30 mouse cellular contexts compared by ENCODE assay signal in genomic region chr13:102886788-102887187, GRCm38 (mm10).
DNase-seq lines count a peak whose midpoint lies in the region; ATAC-seq and TF ChIP-seq lines count a peak whose summit lies in the region.
"Had no signal": no experiment of that assay in that cellular context is flagged by ENCODE, and none has a peak within 500 bp of the region (broad histone marks: within the 10 kb centered on the region; RNA-seq: fewer than 3 reads in every experiment).

No protein-coding gene starts in this region.

- TF ChIP-seq CTCF in hindbrain, postnatal 0 days (IDR thresholded peaks at IDR 0.05; ENCODE audit: low read depth): no peak

- no peak overlapping the region for H3K27ac ChIP-seq in forebrain, embryonic 14.5 days (ENCODE audit: low read depth, low read length)
- no peak overlapping the region for H3K27ac ChIP-seq in forebrain, embryonic 12.5 days
- H3K27ac ChIP-seq in heart, embryonic 11.5 days (ENCODE audit: low read depth, low read length): no peak overlapping the region
- H3K27ac ChIP-seq in forebrain, embryonic 16.5 days (ENCODE audit: low read length): no peak overlapping the region
- H3K27ac ChIP-seq in hindbrain, postnatal 0 days: no peak overlapping the region
- H3K27ac ChIP-seq: embryonic facial prominence, embryonic 10.5 days; embryonic facial prominence, embryonic 13.5 days; heart, embryonic 15.5 days; hindbrain, embryonic 10.5 days; hindbrain, embryonic 13.5 days had no signal

- peak; percentile 43 for DNase-seq in forebrain, embryonic 14.5 days (ENCODE audit: low spot score)
- peak; percentile 49 for DNase-seq in heart, adult 11 months
- DNase-seq in hindbrain, postnatal 0 days (ENCODE audit: low spot score): no peak
- DNase-seq: adrenal gland, adult 2 months; adrenal gland, postnatal 14 days; cerebellum, adult 11 months; cerebellum, adult 2 months; cerebellum, postnatal 10 days; cerebellum, postnatal 36 days; embryo, embryonic 11 days; gastrocnemius, postnatal 36 days; heart, postnatal 10 days; heart, postnatal 36 days; kidney, adult 18-20 months; kidney, adult 9 months had no signal

- no peaks in the 10 kb centered on the region for H3K27me3 ChIP-seq in forebrain, embryonic 14.5 days (replicated peaks; ENCODE audit: control insufficient read depth, insufficient read depth, low read length)
- H3K27me3 ChIP-seq in forebrain, embryonic 12.5 days: no peaks in the 10 kb centered on the region
- no peaks in the 10 kb centered on the region for H3K27me3 ChIP-seq in heart, embryonic 11.5 days (ENCODE audit: control insufficient read depth, insufficient read depth, low read length)
- H3K27me3 ChIP-seq in forebrain, embryonic 16.5 days (replicated peaks; ENCODE audit: control insufficient read depth, insufficient read depth, low read length): no peaks in the 10 kb centered on the region
- no peaks in the 10 kb centered on the region for H3K27me3 ChIP-seq in hindbrain, postnatal 0 days (ENCODE audit: insufficient read depth, low read length)
- H3K27me3 ChIP-seq: CH12.LX; embryonic facial prominence, embryonic 13.5 days; heart, embryonic 12.5 days; heart, embryonic 15.5 days; hindbrain, embryonic 13.5 days had no signal

- H3K4me2 ChIP-seq in forebrain, embryonic 14.5 days (ENCODE audit: low read length): no peak overlapping the region
- no peak overlapping the region for H3K4me2 ChIP-seq in forebrain, embryonic 12.5 days
- H3K4me2 ChIP-seq in heart, embryonic 11.5 days: no peak overlapping the region
- H3K4me2 ChIP-seq in forebrain, embryonic 16.5 days (ENCODE audit: low read length): no peak overlapping the region
- no peak overlapping the region for H3K4me2 ChIP-seq in hindbrain, postnatal 0 days (ENCODE audit: low read depth, low read length)
- H3K4me2 ChIP-seq: embryonic facial prominence, embryonic 13.5 days; heart, embryonic 12.5 days; heart, embryonic 15.5 days; hindbrain, embryonic 13.5 days had no signal

- H3K36me3 ChIP-seq in forebrain, embryonic 14.5 days (ENCODE audit: control insufficient read depth, insufficient read depth, low read length): no peaks in the 10 kb centered on the region
- H3K36me3 ChIP-seq in forebrain, embryonic 12.5 days (replicated peaks): no peaks in the 10 kb centered on the region
- H3K36me3 ChIP-seq in heart, embryonic 11.5 days (ENCODE audit: control insufficient read depth, insufficient read depth, low read length): no peaks in the 10 kb centered on the region
- no peaks in the 10 kb centered on the region for H3K36me3 ChIP-seq in forebrain, embryonic 16.5 days (ENCODE audit: control insufficient read depth, insufficient read depth)
- H3K36me3 ChIP-seq in hindbrain, postnatal 0 days (ENCODE audit: insufficient read depth, low read length): no peaks in the 10 kb centered on the region
- H3K36me3 ChIP-seq: embryonic facial prominence, embryonic 10.5 days; embryonic facial prominence, embryonic 13.5 days; G1E; heart, embryonic 12.5 days; heart, embryonic 15.5 days; hindbrain, embryonic 10.5 days; hindbrain, embryonic 13.5 days had no signal

- no peaks in the 10 kb centered on the region for H3K9me3 ChIP-seq in forebrain, embryonic 14.5 days (replicated peaks; ENCODE audit: control insufficient read depth, low read length)
- H3K9me3 ChIP-seq in forebrain, embryonic 12.5 days: no peaks in the 10 kb centered on the region
- no peaks in the 10 kb centered on the region for H3K9me3 ChIP-seq in heart, embryonic 11.5 days (replicated peaks; ENCODE audit: control insufficient read depth, low read length)
- no peaks in the 10 kb centered on the region for H3K9me3 ChIP-seq in forebrain, embryonic 16.5 days (ENCODE audit: control insufficient read depth, low read length)
- no peaks in the 10 kb centered on the region for H3K9me3 ChIP-seq in hindbrain, postnatal 0 days (ENCODE audit: low read length)
- H3K9me3 ChIP-seq: embryonic facial prominence, embryonic 10.5 days; embryonic facial prominence, embryonic 13.5 days; G1E; heart, embryonic 12.5 days; heart, embryonic 15.5 days; hindbrain, embryonic 10.5 days; hindbrain, embryonic 13.5 days had no signal

- ATAC-seq in forebrain, embryonic 14.5 days: no peak
- no peak for ATAC-seq in forebrain, embryonic 12.5 days (ENCODE audit: low FRiP score)
- ATAC-seq in heart, embryonic 11.5 days (replicated peaks; ENCODE audit: insufficient number of reproducible peaks, low FRiP score, low TSS enrichment): no peak
- peak; percentile 63 for ATAC-seq in forebrain, embryonic 16.5 days
- no peak for ATAC-seq in hindbrain, postnatal 0 days
- ATAC-seq: hindbrain, embryonic 16.5 days; inflammation-experienced regulatory T-cells, adult 6 months; intestine, embryonic 16.5 days had no signal

- no peak overlapping the region for H3K4me3 ChIP-seq in forebrain, embryonic 14.5 days (ENCODE audit: low read depth, low read length)
- H3K4me3 ChIP-seq in forebrain, embryonic 12.5 days (replicated peaks): no peak overlapping the region
- no peak overlapping the region for H3K4me3 ChIP-seq in heart, embryonic 11.5 days (ENCODE audit: low read depth, low read length)
- H3K4me3 ChIP-seq in forebrain, embryonic 16.5 days (replicated peaks; ENCODE audit: low read length): no peak overlapping the region
- H3K4me3 ChIP-seq in hindbrain, postnatal 0 days (ENCODE audit: low read length): no peak overlapping the region
- H3K4me3 ChIP-seq: embryonic facial prominence, embryonic 10.5 days; embryonic facial prominence, embryonic 13.5 days; erythroblast, embryonic 14.5 days; heart, embryonic 12.5 days; heart, embryonic 15.5 days; hindbrain, embryonic 10.5 days; hindbrain, embryonic 13.5 days had no signal

- H3K9ac ChIP-seq in forebrain, embryonic 14.5 days (ENCODE audit: low read length): no peak overlapping the region
- no peak overlapping the region for H3K9ac ChIP-seq in forebrain, embryonic 12.5 days
- H3K9ac ChIP-seq in heart, embryonic 11.5 days (ENCODE audit: low read depth, low read length): no peak overlapping the region
- no peak overlapping the region for H3K9ac ChIP-seq in forebrain, embryonic 16.5 days (replicated peaks; ENCODE audit: low read depth, low read length)
- H3K9ac ChIP-seq in hindbrain, postnatal 0 days (replicated peaks; ENCODE audit: low read length): no peak overlapping the region
- H3K9ac ChIP-seq: embryonic facial prominence, embryonic 13.5 days; heart, embryonic 12.5 days; heart, embryonic 15.5 days; hindbrain, embryonic 13.5 days had no signal

- no peaks in the 10 kb centered on the region for H3K4me1 ChIP-seq in forebrain, embryonic 14.5 days (ENCODE audit: control insufficient read depth, insufficient read depth, low read length)
- peaks cover 12% of the 10 kb centered on the region for H3K4me1 ChIP-seq in forebrain, embryonic 12.5 days
- no peaks in the 10 kb centered on the region for H3K4me1 ChIP-seq in heart, embryonic 11.5 days (ENCODE audit: control insufficient read depth, insufficient read depth, low read length)
- peaks cover 4% of the 10 kb centered on the region for H3K4me1 ChIP-seq in forebrain, embryonic 16.5 days (replicated peaks; ENCODE audit: control insufficient read depth, insufficient read depth, low read length)
- H3K4me1 ChIP-seq in hindbrain, postnatal 0 days (ENCODE audit: insufficient read depth, low read length): no peaks in the 10 kb centered on the region
- H3K4me1 ChIP-seq: hindbrain, embryonic 13.5 days had no signal

- 87% methylated on average over 8 of the region's 8 CpGs for WGBS in forebrain, embryonic 14.5 days
- WGBS in forebrain, embryonic 12.5 days: 91% methylated on average over 8 of the region's 8 CpGs
- WGBS in heart, embryonic 11.5 days (ENCODE audit: insufficient replicate concordance): 82% methylated on average over 8 of the region's 8 CpGs
- 70% methylated on average over 8 of the region's 8 CpGs for WGBS in forebrain, embryonic 16.5 days
- WGBS in hindbrain, postnatal 0 days: 75% methylated on average over 8 of the region's 8 CpGs
